Mouse (Mus musculus) heart, adult 2 months (tissue): ENCODE data around the gene Ndufs4.

ENCODE experiments used
- CTCF ChIP-seq: fragments of 200-600 bp; IDR thresholded peaks from 2 replicates; pipeline ENCODE4 v1.8.1; 2022; ENCODE audit warnings: antibody characterized with exemption, mild to moderate bottlenecking, moderate library complexity
- POLR2A ChIP-seq: fragments of 200-500 bp; IDR thresholded peaks from 2 replicates; pipeline ENCODE4 v1.6.1; 2011; ENCODE audit warnings: mild to moderate bottlenecking, low read depth, low read length, control low read depth; ENCODE audit not compliant: insufficient read depth

GRCm38 (mm10) chr13:114289411-114289810, 98.6 kb downstream of the Ndufs4 start:
- no peak for TF ChIP-seq POLR2A
- no peak for TF ChIP-seq CTCF
